Mouse (Mus musculus) heart, adult 2 months (tissue): ENCODE measurements around the gene Lrrc26.

ENCODE experiments used
- EP300 ChIP-seq: fragments of 200-500 bp; IDR thresholded peaks from 2 replicates; pipeline ENCODE4 v1.6.1; 2011; ENCODE audit warnings: low read depth, low read length, control low read depth; ENCODE audit not compliant: insufficient read depth
- POLR2A ChIP-seq: fragments of 200-500 bp; IDR thresholded peaks from 2 replicates; pipeline ENCODE4 v1.6.1; 2011; ENCODE audit warnings: mild to moderate bottlenecking, low read depth, low read length, control low read depth; ENCODE audit not compliant: insufficient read depth

GRCm38 (mm10) chr2:25272515-25272914, 17.2 kb upstream of the Lrrc26 start:
- TF ChIP-seq POLR2A (no peak), EP300 (no peak)
